Mouse (Mus musculus) macrophage (primary cell): ENCODE results near the gene Zfp182. TPM values are rescaled to one million over a fixed set of nuclear protein-coding genes. Genes with fewer than 3 reads are reported as not detected.
A peak's percentile ranks its signal among the peaks of the same experiment; 100 is the strongest.

Experiments used
- H3K27ac ChIP-seq: fragments of 350-480 bp; formaldehyde crosslinking; 2 replicates; pipeline ENCODE4 v1.9.0; 2021
- H3K36me3 ChIP-seq: fragments of 350-480 bp; formaldehyde crosslinking; 2 replicates; pipeline ENCODE4 v1.9.0; 2021; ENCODE audit errors: inconsistent target
- H3K4me3 ChIP-seq: fragments of 350-480 bp; formaldehyde crosslinking; 2 replicates; pipeline ENCODE4 v1.9.0; 2021; ENCODE audit errors: inconsistent target
- H3K79me2 ChIP-seq: fragments of 350-480 bp; formaldehyde crosslinking; 2 replicates; pipeline ENCODE4 v1.9.0; 2021; ENCODE audit errors: inconsistent target
- WGBS: methylation state at CpG from one replicate; pipeline ENCODE4 v1.1.7; 2026; ENCODE audit warnings: inconsistent platforms; ENCODE audit not compliant: missing documents; 5-methylcytosine and 5-hydroxymethylcytosine counted together
- polyA plus RNA-seq: library from polyadenylated mRNA; stranded (reverse); fragments of 250-400 nt; gene quantifications from 3 replicates; pipeline ENCODE4 v1.2.4, GENCODE M21; 2018; ENCODE audit warnings: inconsistent platforms
- total RNA-seq, 78 experiments: library from RNA; depleted of rRNA; stranded (reverse); fragments of 250-400 nt; gene quantifications; 1 replicate in 9 of 78; 2 replicates in 24 of 78; 3 replicates in 43 of 78; 4 replicates in 2 of 78; pipeline ENCODE4 v1.2.4; 2018; ENCODE audit warnings: inconsistent platforms in 56 of 78

Zfp182 gene
- 100 to 1,000 TPM in 15 of 26 experiments, 10 to 100 TPM in 11; 41.8 to 150 (median 104) TPM for total RNA-seq (2018; cell fraction: chromatin; rRNA removed)
- 10 to 100 TPM in 1 of 26 experiments, 1 to 10 TPM in 25; 1.9 to 10.6 (median 6.1) TPM for total RNA-seq (2018; cell fraction: cytosol; rRNA removed)
- total RNA-seq (2018; cell fraction: nucleus; rRNA removed) = 100 to 1,000 TPM in 2 of 26 experiments, 10 to 100 TPM in 24; 30.3 to 134 (median 56.2) TPM
- 4.2 to 11.0 TPM (median 7.6 TPM) in 3 replicates for polyA plus RNA-seq

DNA sequence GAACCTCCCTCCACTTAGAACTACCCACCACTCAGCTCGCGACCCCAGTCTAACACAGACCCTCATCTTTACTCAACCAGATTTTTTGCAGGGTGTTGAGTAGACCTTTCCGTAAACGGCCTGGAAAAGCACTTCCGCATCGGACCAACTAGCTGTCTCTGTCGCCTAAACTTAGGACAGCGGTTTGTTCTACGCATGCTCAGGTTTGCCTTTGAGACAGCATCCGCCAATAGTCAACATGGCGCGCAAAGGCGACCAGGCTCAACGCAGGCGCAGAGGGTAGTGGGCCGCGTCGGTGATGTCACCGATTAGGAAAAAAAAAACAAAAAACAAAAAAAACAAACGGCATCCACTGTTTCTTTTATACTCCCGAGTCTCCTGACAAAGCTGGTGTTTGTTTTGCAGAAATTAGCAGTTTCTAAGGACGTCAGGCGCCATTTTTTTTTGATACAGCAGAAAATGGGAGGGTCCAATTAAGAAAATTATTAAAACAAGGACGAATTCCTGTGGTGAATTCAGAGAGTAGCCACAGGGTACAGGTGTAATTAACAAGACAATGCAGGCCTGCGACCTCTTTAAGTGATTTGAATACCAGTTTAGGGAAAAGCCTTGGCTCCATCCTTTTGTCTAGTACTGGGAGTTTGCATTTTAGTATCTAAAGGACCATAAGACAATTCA lies at the start of gene Zfp182:
Gene Zfp182, minus strand, starts transcription at position 451 of the 678 bp plus-strand sequence.
- H3K36me3 ChIP-seq = no peaks in the 10 kb centered on the region
- 16% methylated on average over 25 of the region's 25 CpGs for WGBS
- H3K4me3 ChIP-seq = peak within 1 kb of the TSS; percentile 62
- peak within 1 kb of the TSS; percentile 51 for H3K27ac ChIP-seq
- no peaks in the 10 kb centered on the region; the same call in 1 of the 2 replicates for H3K79me2 ChIP-seq

GRCm38 (mm10) chrX:21089867-21090239 lies 27.7 kb upstream of the Zfp182 start:
- H3K4me3 ChIP-seq = peak overlapping the region; percentile 39
- no peaks in the 10 kb centered on the region for H3K79me2 ChIP-seq
- 49% methylated on average over 7 of the region's 7 CpGs for WGBS
- no peaks in the 10 kb centered on the region for H3K36me3 ChIP-seq
- no peak overlapping the region for H3K27ac ChIP-seq

- H3K27ac ChIP-seq = peak within 1 kb of the TSS; percentile 19; the same call in 1 of the 2 replicates
- no peaks in the 10 kb centered on the region for H3K79me2 ChIP-seq
- no peaks in the 10 kb centered on the region for H3K36me3 ChIP-seq
- peak within 1 kb of the TSS; percentile 39 for H3K4me3 ChIP-seq
- 23% methylated on average over 26 of the region's 27 CpGs for WGBS
Observed at GRCm38 (mm10) chrX:21088983-21089866, 27.1 kb upstream of the Zfp182 start, which contains the start of gene Zfp300. Zfp300 (minus strand) TSS chrX:21089527.

DNA sequence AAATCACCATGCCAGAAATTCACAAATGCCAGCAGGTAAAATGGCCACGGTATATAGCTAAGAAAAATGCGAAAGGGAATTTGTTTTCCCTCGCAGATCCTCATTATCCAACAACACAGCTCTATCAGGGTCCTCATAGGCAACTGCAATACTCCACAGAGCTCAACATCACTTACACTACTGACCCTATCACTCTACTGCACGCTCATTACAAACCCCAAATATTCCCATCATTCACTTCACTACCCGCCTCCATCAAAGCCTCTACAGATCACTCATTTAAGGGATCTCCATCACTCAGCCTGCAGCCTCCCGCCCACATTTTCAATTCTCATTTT lies 26.5 kb upstream of the Zfp182 start:
- H3K36me3 ChIP-seq = no peaks in the 10 kb centered on the region
- WGBS = 42% methylated on average over 6 of the region's 6 CpGs
- no peak overlapping the region for H3K27ac ChIP-seq
- H3K79me2 ChIP-seq = no peaks in the 10 kb centered on the region
- H3K4me3 ChIP-seq = peak overlapping the region; percentile 39

- Histone ChIP-seq H3K79me2 (no peaks in the 10 kb centered on the region), H3K36me3 (no peaks in the 10 kb centered on the region), H3K4me3 (no peak within 1 kb of the TSS), H3K27ac (no peak within 1 kb of the TSS)
Observed at GRCm38 (mm10) chrX:21068106-21068505, 6.0 kb upstream of the Zfp182 start, which contains the start of gene Spaca5. Spaca5 (plus strand) TSS chrX:21068406.

GRCm38 (mm10) chrX:21062544-21062890 lies 401 bp upstream of the Zfp182 start:
- Histone ChIP-seq H3K4me3 (peak overlapping the region; percentile 62; the same call in 1 of the 2 replicates), H3K79me2 (no peaks in the 10 kb centered on the region; the same call in 1 of the 2 replicates), H3K27ac (no peak overlapping the region), H3K36me3 (no peaks in the 10 kb centered on the region)
- WGBS = 87% methylated on average over 3 of the region's 3 CpGs

DNA sequence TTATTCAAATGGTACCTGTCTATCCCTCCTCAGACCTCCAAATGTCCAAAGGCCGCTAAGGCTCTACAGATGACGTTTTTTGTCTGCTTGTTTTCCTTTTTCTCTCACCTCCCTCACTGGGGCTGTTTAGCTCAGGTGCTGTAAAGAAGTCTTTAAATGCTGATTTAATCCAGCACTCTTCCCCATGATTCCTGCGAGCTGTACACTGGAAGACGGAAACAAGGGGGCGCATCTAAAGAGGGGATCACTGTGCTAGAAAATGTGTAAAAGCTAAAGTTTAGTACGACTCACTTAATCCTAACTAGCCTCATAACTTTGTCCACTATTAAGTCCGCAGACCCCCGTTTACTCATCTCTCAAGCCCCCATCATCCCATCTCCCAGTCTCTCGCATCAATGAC lies 656 bp downstream of the Zfp182 start:
- Histone ChIP-seq H3K27ac (peak overlapping the region; percentile 51), H3K79me2 (no peaks in the 10 kb centered on the region; the same call in 1 of the 2 replicates), H3K4me3 (peak overlapping the region; percentile 62), H3K36me3 (no peaks in the 10 kb centered on the region)
- 21% methylated on average over 8 of the region's 9 CpGs for WGBS

DNA sequence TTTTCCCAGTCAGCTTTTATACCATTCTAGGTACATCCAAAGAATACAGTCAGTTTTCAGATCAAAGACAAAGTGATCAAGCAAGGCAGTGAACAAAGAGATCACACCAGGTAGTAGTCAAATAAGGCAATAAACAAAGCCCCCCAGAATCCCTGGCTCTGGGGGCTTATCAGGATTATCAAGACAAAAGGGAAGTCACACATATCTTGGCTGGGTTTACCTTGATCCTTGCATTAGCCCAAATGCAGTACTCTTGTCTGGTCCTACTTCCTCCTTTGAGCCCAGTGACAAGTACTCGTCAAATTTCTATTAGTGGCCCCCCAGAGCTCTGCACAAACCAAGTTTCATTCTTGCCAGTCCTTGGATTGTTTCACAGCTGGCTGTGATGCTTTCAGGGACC lies 81.2 kb downstream of the Zfp182 start:
- H3K4me3 ChIP-seq = no peak overlapping the region
- H3K36me3 ChIP-seq = no peaks in the 10 kb centered on the region
- 60% methylated on average over 1 of the region's 1 CpGs for WGBS
- H3K79me2 ChIP-seq = no peaks in the 10 kb centered on the region
- H3K27ac ChIP-seq = no peak overlapping the region

Other genes with a start within 250 kb of the Zfp182 start
- 0.29 to 1.4 TPM (median 1.1 TPM) in 3 replicates for gene Timp1, start 192.2 kb downstream of the Zfp182 start, polyA plus RNA-seq
- 6.8 to 30.6 TPM (median 13.5 TPM) in 3 replicates for gene Syn1, start 141.3 kb downstream of the Zfp182 start, polyA plus RNA-seq
- gene Cfp, start 130.8 kb downstream of the Zfp182 start, polyA plus RNA-seq = 647 to 949 TPM (median 687 TPM) in 3 replicates
- 12.2 to 13.0 TPM (median 12.2 TPM) in 3 replicates for gene Elk1, start 111.7 kb downstream of the Zfp182 start, polyA plus RNA-seq
- gene Uxt, start 100.3 kb downstream of the Zfp182 start, polyA plus RNA-seq = 17.1 to 20.2 TPM (median 18.6 TPM) in 3 replicates
- not detected in 3 replicates for gene Spaca5, start 6.1 kb upstream of the Zfp182 start, polyA plus RNA-seq
- 0.26 to 0.60 TPM (median 0.53 TPM) in 3 replicates for gene Zfp300, start 27.2 kb upstream of the Zfp182 start, polyA plus RNA-seq
- gene Ssxa1, start 53.5 kb upstream of the Zfp182 start, polyA plus RNA-seq = not detected in 3 replicates
- not detected in 3 replicates for gene Gm21876, start 113.3 kb upstream of the Zfp182 start, polyA plus RNA-seq